Mouse (Mus musculus) heart, postnatal 0 days (tissue): ENCODE measurements around the gene Clec2g.

Source experiments
- CTCF ChIP-seq: IDR thresholded peaks from 2 replicates; pipeline ENCODE4 v1.5.1; 2016; ENCODE audit warnings: antibody characterized with exemption, control low read depth, low read depth
- EP300 ChIP-seq: IDR thresholded peaks from 2 replicates; pipeline ENCODE4 v1.6.1; 2016; ENCODE audit warnings: antibody characterized with exemption, low read depth

DNA sequence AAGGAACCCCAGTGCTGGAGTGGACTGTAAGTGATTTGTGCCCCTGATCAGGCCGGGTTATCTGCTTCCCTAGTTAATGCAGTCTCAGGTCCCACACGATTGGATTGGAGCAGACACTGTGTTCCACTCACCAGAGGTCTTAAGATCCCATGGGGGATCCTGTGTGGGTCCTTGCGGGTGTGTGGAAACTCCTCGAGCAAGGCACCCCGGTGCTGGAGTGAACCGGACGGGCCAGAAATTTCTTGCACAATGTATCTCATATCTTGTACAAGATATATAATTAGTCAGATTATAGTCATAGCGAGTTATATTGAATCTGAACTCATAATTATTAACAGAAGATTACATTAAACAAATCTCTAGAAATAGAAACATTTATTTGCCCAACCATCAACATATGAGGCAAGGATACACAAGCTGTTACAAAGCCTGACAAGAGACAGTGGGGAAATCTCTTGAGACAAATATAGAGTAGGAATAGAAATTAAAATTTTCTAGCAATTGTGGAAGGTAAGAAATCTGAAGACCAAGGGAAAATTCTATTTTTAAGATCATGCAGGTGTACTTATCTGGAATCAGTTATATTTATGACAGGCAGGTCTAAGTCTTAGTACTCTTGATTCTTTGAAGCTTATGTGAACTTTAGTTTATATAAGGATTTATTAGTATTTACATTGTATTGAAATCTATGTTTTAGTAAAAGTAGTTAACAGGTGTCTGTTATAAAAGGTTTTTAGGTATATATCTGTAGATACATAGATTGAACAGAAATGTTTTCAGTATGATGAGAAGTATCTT is 93.5 kb downstream of the Clec2g start:
- TF ChIP-seq CTCF (no peak), EP300 (no peak)
